Mouse (Mus musculus) thymus, postnatal 14 days (tissue): ENCODE measurements around the gene Zfp454.

Source experiments
- DNase-seq: peaks from one replicate; pipeline ENCODE4 v3.0.0; 2021

The Zfp454 gene

DNA sequence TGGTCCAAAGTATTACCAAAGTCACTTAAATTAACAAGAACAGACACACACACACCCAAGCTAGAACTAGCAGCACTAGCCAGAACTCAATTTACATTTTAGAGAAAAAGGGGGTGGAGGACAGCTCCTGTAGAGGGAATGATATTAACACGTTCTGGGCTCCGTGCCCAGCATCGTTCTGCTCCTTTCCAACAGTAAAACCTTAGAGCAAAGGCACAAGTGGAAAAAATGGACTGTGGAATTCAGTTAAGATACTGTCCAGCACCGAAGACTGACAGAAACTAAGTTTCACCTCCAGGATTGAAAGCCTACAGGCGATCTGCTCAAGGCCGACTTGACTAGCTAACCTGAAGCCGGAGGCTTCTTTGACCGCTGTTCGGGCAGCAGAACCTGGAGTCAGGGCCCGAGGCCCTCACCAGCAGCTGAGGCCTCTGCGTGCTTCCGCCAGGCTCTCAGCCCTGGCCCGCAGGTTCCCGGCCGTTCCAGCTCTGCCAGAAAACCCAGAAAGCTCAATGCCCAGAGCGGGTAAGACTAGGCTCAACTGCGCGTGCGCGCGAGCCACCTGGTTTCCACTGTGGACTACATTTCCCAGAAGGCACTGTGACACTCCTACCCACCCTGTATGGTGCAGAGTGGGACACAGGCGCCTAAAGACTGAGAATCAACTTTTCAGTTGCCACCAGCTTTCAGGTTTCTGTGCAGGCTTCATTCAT is 46.3 kb downstream of the Zfp454 start, which contains the start of gene Zfp879:
TSS of gene Zfp879 (minus strand) at position 530 of the 713 bp plus-strand sequence.
- peak; percentile 93 for DNase-seq

DNA sequence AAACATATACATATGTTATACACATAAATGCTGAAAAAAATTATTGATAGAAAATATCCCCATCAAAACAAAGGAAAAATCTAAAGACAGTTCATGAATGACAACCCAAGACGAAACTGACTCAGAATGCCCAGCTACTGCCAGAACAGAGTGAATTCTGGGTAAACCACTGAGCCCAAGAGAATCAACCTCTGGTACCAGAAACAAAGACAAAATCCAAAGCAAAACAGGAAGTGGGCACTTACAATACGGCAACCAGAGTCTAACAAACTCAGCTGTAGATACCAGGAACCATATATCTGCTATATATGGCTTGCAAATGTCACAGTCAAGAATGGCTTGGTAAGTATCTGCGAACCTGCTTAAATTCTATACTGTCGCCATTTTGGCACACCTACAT is 51.7 kb downstream of the Zfp454 start:
- peak; percentile 49 for DNase-seq

DNA sequence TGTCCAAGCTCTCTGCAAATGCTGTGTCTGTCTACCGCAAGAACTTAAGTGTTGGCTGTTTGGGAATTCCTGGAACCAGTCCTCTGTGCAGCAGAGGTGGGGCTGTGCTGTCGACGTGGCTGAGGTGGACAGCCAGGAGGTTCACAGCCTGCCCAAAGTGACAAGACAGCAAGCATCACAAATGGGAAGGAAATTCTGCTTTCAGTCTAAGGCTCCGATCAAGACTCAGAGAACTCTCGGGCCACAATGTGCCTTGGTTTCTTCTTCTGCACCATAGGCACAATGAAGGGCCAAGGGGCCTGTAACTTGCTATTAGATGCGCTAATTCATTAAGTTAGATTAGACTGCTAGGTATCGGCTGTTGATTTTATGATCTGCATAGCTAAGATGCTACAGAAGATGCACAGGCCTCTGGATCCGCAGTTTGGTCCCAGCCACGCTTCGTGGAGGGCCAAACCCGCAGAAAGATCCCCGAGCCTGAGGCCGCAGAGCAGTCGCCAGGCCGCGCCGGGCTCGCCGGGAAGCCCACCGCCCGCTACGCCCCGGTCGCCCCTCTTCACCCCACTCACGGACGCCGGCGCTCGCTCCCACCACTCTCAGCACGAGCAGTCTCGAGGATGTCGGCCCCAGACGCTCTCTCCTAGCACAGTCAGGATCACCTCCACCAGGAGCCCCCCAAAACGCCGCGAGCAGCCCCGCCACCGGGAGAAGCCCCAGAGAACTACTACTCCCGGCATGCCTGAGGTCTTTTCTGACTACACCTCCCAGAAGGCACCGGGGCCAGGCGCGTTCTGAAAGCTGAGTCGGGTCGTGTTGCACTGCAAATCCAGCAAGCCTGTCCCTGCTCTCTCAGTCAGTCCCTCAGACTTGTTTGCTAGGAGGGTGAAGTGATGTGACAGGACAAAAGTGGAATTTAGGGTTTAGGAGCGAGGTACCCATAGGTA is 60.2 kb downstream of the Zfp454 start, which contains the start of gene Zfp354c:
TSS of gene Zfp354c (minus strand) at position 715 of the 944 bp plus-strand sequence.
- DNase-seq = peak; percentile 91

DNA sequence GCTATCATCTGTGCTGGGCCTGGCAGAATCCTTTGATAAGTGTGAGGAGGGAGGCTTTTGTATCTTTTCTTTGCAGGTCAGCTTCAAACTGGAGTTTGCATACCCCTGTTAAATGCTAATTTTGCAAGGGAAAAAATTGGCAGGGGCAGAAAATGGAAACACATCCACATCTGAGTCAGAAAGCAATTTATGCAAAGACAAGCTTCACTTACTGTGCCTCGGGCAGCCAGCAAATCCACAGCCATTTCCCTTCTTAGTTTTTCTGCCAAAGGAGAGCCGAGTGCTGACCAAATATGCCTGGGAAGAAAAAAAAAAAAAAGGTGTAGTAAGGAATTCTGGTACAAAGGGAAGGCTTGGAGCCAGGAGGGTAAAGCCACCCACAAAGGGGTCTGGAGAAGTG is 61.2 kb downstream of the Zfp454 start:
- DNase-seq = no peak
